Mouse (Mus musculus) gastrocnemius, postnatal 25 days (tissue): ENCODE measurements at regions not wholly inside any gene's neighbourhood (a gene's known extent, or its start where the extent isn't known, plus 50 kb on each side); places are given as distances from the start of the nearest gene placed in this dataset.

Experiments used
- DNase-seq: peaks from one replicate; pipeline ENCODE4 v3.0.0; 2022

- no peak for DNase-seq
Measured at GRCm38 (mm10) chr2:139132121-139132520, 361.6 kb upstream of the Sptlc3 start.

- no peak for DNase-seq
Measured at GRCm38 (mm10) chr2:139147004-139147403, 346.7 kb upstream of the Sptlc3 start.

GRCm38 (mm10) chr2:139179641-139180040 lies 314.1 kb upstream of the Sptlc3 start:
- DNase-seq, result no peak

- DNase-seq, result no peak
Measured at GRCm38 (mm10) chr2:139198281-139198680, 295.4 kb upstream of the Sptlc3 start.

- no peak for DNase-seq
Measured at GRCm38 (mm10) chr2:139207649-139208048, 286.1 kb upstream of the Sptlc3 start.

GRCm38 (mm10) chr2:139220757-139221400 lies 272.8 kb upstream of the Sptlc3 start:
- DNase-seq, result no peak

GRCm38 (mm10) chr2:139230453-139230852 lies 263.3 kb upstream of the Sptlc3 start:
- DNase-seq, result no peak

GRCm38 (mm10) chr2:139250138-139250537 lies 243.6 kb upstream of the Sptlc3 start:
- no peak for DNase-seq

GRCm38 (mm10) chr2:139267119-139267518 lies 226.6 kb upstream of the Sptlc3 start:
- no peak for DNase-seq

- no peak for DNase-seq
Measured at GRCm38 (mm10) chr2:139276581-139276980, 217.1 kb upstream of the Sptlc3 start.

- no peak for DNase-seq
Measured at GRCm38 (mm10) chr2:139277571-139277970, 216.1 kb upstream of the Sptlc3 start.

- no peak for DNase-seq
Measured at GRCm38 (mm10) chr2:139281056-139281455, 212.7 kb upstream of the Sptlc3 start.

- DNase-seq, result no peak
Measured at GRCm38 (mm10) chr2:139284315-139284714, 209.4 kb upstream of the Sptlc3 start.

GRCm38 (mm10) chr2:139286446-139286845 lies 207.3 kb upstream of the Sptlc3 start:
- DNase-seq, result no peak

- no peak for DNase-seq
Measured at GRCm38 (mm10) chr2:139298541-139299152, 195.1 kb upstream of the Sptlc3 start.

GRCm38 (mm10) chr2:139311401-139311812 lies 182.3 kb upstream of the Sptlc3 start:
- DNase-seq, result no peak

- DNase-seq, result no peak
Measured at GRCm38 (mm10) chr2:139312053-139312452, 181.7 kb upstream of the Sptlc3 start.

- no peak for DNase-seq
Measured at GRCm38 (mm10) chr2:139322509-139322908, 171.2 kb upstream of the Sptlc3 start.

GRCm38 (mm10) chr2:139325501-139325900 lies 168.2 kb upstream of the Sptlc3 start:
- no peak for DNase-seq

GRCm38 (mm10) chr2:139334681-139335080 lies 159.0 kb upstream of the Sptlc3 start:
- no peak for DNase-seq

- DNase-seq, result no peak
Measured at GRCm38 (mm10) chr2:139338240-139338639, 155.5 kb upstream of the Sptlc3 start.

GRCm38 (mm10) chr2:139356280-139357010 lies 137.3 kb upstream of the Sptlc3 start:
- DNase-seq, result no peak

GRCm38 (mm10) chr2:139362245-139362847 lies 131.4 kb upstream of the Sptlc3 start:
- no peak for DNase-seq
